Mouse (Mus musculus) heart, postnatal 0 days (tissue): ENCODE data around the gene Ccr6. TPM values are rescaled to one million over a fixed set of nuclear protein-coding genes. Genes with fewer than 3 reads are reported as not detected.

ENCODE experiments used
- ATAC-seq: fragments of 200-750 bp; cut with Nextera tagmentation; 2 replicates; pipeline ENCODE4 v1.8.0; 2017; ENCODE audit warnings: low read depth, moderate number of reproducible peaks, moderate library complexity; ENCODE audit not compliant: insufficient read depth
- DNase-seq: peaks from one replicate; pipeline ENCODE4 v3.0.0-alpha.2; 2016; ENCODE audit warnings: low spot score
- H3K27ac ChIP-seq: fragments of 300-500 bp; sonication (generic); 2 replicates; pipeline ENCODE4 v1.5.1; 2014; ENCODE audit warnings: low read depth, mild to moderate bottlenecking
- H3K27me3 ChIP-seq: fragments of 300-500 bp; sonication (generic); 2 replicates; pipeline ENCODE4 v1.6.1; 2014; ENCODE audit warnings: low read length, mixed read lengths; ENCODE audit not compliant: control insufficient read depth, insufficient read depth
- H3K36me3 ChIP-seq: fragments of 300-500 bp; sonication (generic); replicated peaks from 2 replicates; pipeline ENCODE4 v1.6.1; 2014; ENCODE audit warnings: low read length, mixed read lengths; ENCODE audit not compliant: control insufficient read depth, insufficient read depth
- H3K4me1 ChIP-seq: fragments of 300-500 bp; sonication (generic); 2 replicates; pipeline ENCODE4 v1.6.1; 2014; ENCODE audit warnings: antibody characterized with exemption; ENCODE audit not compliant: control insufficient read depth, insufficient read depth
- H3K4me2 ChIP-seq: fragments of 300-500 bp; sonication (generic); 2 replicates; pipeline ENCODE4 v1.6.1; 2014; ENCODE audit warnings: low read depth, mild to moderate bottlenecking, low read length, moderate library complexity
- H3K4me3 ChIP-seq: fragments of 300-500 bp; sonication (generic); 2 replicates; pipeline ENCODE4 v1.5.1; 2014; ENCODE audit warnings: low read depth, low read length
- H3K9ac ChIP-seq: fragments of 300-500 bp; sonication (generic); replicated peaks from 2 replicates; pipeline ENCODE4 v1.6.1; 2014; ENCODE audit warnings: low read depth, low read length, mixed read lengths
- H3K9me3 ChIP-seq: fragments of 300-500 bp; sonication (generic); replicated peaks from 2 replicates; pipeline ENCODE4 v1.6.1; 2016; ENCODE audit warnings: low read length; ENCODE audit not compliant: control insufficient read depth
- CTCF ChIP-seq: IDR thresholded peaks from 2 replicates; pipeline ENCODE4 v1.5.1; 2016; ENCODE audit warnings: antibody characterized with exemption, control low read depth, low read depth
- EP300 ChIP-seq: IDR thresholded peaks from 2 replicates; pipeline ENCODE4 v1.6.1; 2016; ENCODE audit warnings: antibody characterized with exemption, low read depth
- WGBS: fragments of 180-500 bp; shearing (Covaris S2); extraction: QIAGEN DNeasy Blood & Tissue Kit; methylation state at CpG from one replicate; pipeline ENCODE4 v1.1.7; 2014; 5-methylcytosine and 5-hydroxymethylcytosine counted together
- polyA plus RNA-seq: library from polyadenylated mRNA; unstranded; fragments of >200 nt; fragmentation: Nextera tagmentation; extraction: Ambion mirVana; gene quantifications from 2 replicates; pipeline ENCODE4 v1.2.1, GENCODE M21; 2015
- total RNA-seq: library from RNA; depleted of rRNA; stranded (reverse); fragments of >200 nt; gene quantifications from 2 replicates; pipeline ENCODE4 v1.2.3, GENCODE M21; 2014; ENCODE audit warnings: low replicate concordance

Ccr6 gene
- total and polyA plus RNA-seq, 2 experiments from 2014 or later, result not detected

GRCm38 (mm10) chr17:8234537-8234936 is 1.3 kb upstream of the Ccr6 start:
- no peaks in the 10 kb centered on the region for H3K27me3 ChIP-seq
- H3K4me3 ChIP-seq, result no peak overlapping the region
- no peak overlapping the region for H3K27ac ChIP-seq
- ATAC-seq, result no peak
- no peaks in the 10 kb centered on the region for H3K36me3 ChIP-seq
- TF ChIP-seq EP300, result no peak
- TF ChIP-seq CTCF, result no peak
- WGBS, result 76% methylated on average over 4 of the region's 4 CpGs
- no peaks in the 10 kb centered on the region for H3K4me1 ChIP-seq
- H3K9ac ChIP-seq, result no peak overlapping the region
- H3K9me3 ChIP-seq, result no peaks in the 10 kb centered on the region
- H3K4me2 ChIP-seq, result no peak overlapping the region
- no peak for DNase-seq

- 59% methylated on average over 15 of the region's 15 CpGs for WGBS
- Histone ChIP-seq H3K9me3 (no peaks in the 10 kb centered on the region), H3K4me2 (no peak overlapping the region), H3K27me3 (no peaks in the 10 kb centered on the region), H3K36me3 (no peaks in the 10 kb centered on the region), H3K4me3 (no peak overlapping the region), H3K27ac (no peak overlapping the region), H3K4me1 (no peaks in the 10 kb centered on the region), H3K9ac (no peak overlapping the region)
- no peak for DNase-seq
- ATAC-seq, result no peak
- TF ChIP-seq CTCF, result no peak
- TF ChIP-seq EP300, result no peak
Measured at GRCm38 (mm10) chr17:8238012-8238710, 2.3 kb downstream of the Ccr6 start.

DNA sequence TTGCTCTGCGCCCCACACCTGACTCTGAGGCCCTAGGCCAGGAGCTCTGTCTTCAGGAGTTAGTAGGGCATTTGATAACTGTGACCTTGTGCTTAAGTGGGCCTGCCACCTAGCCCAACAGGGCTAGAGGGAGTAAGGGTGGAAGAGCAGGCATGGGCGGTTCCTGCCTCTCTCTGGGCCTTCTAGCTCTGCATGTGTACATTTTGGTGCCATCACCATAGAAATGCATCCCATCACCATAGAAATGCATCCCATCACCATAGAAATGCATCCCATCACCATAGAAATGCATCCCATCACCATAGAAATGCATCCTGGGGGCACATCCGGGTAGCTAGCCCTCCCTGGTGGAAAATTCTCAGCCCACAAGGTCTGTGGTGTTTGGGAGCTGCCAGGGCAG is 3.7 kb downstream of the Ccr6 start:
- TF ChIP-seq CTCF (no peak), EP300 (no peak)
- H3K4me1 ChIP-seq, result no peaks in the 10 kb centered on the region
- DNase-seq, result no peak
- no peak overlapping the region for H3K4me2 ChIP-seq
- H3K36me3 ChIP-seq, result no peaks in the 10 kb centered on the region
- WGBS, result 70% methylated on average over 3 of the region's 3 CpGs
- H3K9ac ChIP-seq, result no peak overlapping the region
- no peak overlapping the region for H3K27ac ChIP-seq
- H3K4me3 ChIP-seq, result no peak overlapping the region
- no peak for ATAC-seq
- no peaks in the 10 kb centered on the region for H3K9me3 ChIP-seq
- H3K27me3 ChIP-seq, result no peaks in the 10 kb centered on the region

DNA sequence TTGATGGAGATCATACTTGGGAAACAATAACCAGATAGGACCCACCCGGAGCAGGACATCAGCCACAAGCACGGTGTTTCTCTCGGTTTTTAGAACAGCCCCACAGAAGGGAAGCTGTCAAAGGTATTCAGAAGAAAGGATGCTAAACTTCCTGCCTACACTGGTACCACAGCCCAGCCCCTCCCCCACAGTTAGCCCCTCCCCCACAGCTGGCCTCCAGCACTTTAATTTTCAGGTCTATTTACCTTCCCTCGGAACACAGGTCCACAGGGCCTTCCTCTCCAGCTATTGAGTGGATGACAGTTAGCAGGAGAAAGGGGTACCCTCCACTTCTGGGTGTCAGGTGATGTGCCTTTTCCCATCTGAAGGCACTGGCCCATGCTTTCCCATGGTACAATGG is 4.7 kb downstream of the Ccr6 start:
- Histone ChIP-seq H3K4me3 (no peak overlapping the region), H3K36me3 (no peaks in the 10 kb centered on the region), H3K4me2 (no peak overlapping the region), H3K9me3 (no peaks in the 10 kb centered on the region), H3K27me3 (no peaks in the 10 kb centered on the region), H3K4me1 (no peaks in the 10 kb centered on the region), H3K27ac (no peak overlapping the region), H3K9ac (no peak overlapping the region)
- 64% methylated on average over 4 of the region's 4 CpGs for WGBS
- no peak for TF ChIP-seq CTCF
- DNase-seq (no peak), ATAC-seq (no peak)

DNA sequence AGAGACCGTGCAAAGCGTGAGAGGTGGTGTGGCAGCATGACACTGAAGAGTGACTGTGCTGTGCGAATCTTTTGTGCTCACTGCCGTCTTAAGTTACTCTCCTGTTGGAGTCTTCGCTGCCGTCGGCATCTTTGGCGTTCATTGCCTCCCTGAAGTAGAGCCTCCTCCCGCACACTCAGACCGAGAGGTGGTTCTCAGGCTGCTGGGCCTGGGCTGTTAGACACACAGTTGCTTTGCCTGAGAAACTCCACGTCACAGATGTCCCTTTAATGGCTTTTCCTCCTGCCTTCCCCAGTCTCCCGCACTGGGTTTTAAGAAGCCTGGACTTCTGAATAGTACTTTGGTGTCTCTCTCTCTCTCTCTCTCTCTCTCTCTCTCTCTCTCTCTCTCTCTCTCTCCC is 5.8 kb downstream of the Ccr6 start:
- no peaks in the 10 kb centered on the region for H3K4me1 ChIP-seq
- no peak overlapping the region for H3K4me3 ChIP-seq
- TF ChIP-seq EP300, result no peak
- H3K27me3 ChIP-seq, result no peaks in the 10 kb centered on the region
- H3K9me3 ChIP-seq, result no peaks in the 10 kb centered on the region
- ATAC-seq (no peak), DNase-seq (no peak)
- no peak overlapping the region for H3K4me2 ChIP-seq
- WGBS, result 73% methylated on average over 12 of the region's 12 CpGs
- H3K9ac ChIP-seq, result no peak overlapping the region
- H3K27ac ChIP-seq, result no peak overlapping the region
- H3K36me3 ChIP-seq, result no peaks in the 10 kb centered on the region

DNA sequence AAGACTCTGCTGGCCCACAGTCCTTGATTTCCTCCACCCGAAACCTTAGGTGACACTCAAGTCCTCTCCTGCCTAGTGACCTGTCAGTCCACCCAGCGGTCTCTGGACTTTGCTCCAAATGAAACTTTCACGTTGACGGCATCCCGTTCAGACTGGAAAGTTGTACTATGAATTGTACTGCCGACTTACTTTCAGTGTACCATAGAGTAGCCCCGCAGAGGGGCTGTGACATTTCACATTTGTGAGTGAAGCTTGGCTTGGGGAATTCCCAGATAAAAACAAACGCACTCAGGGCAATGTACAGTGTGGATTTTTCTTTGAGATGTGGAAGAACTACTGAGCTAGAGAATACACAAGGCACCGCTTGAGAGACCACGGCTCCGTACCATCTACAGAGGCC is 6.3 kb downstream of the Ccr6 start:
- Histone ChIP-seq H3K4me3 (no peak overlapping the region), H3K4me1 (no peaks in the 10 kb centered on the region), H3K4me2 (no peak overlapping the region), H3K27me3 (no peaks in the 10 kb centered on the region), H3K36me3 (no peaks in the 10 kb centered on the region), H3K27ac (no peak overlapping the region), H3K9me3 (no peaks in the 10 kb centered on the region), H3K9ac (no peak overlapping the region)
- ATAC-seq (no peak), DNase-seq (no peak)
- WGBS, result 82% methylated on average over 11 of the region's 11 CpGs
- TF ChIP-seq EP300 (no peak), CTCF (no peak)
